Mouse (Mus musculus): ENCODE measurements at regions not wholly inside any gene's neighbourhood (a gene's known extent, or its start where the extent isn't known, plus 50 kb on each side); places are given as distances from the start of the nearest gene placed in this dataset.

DNA sequence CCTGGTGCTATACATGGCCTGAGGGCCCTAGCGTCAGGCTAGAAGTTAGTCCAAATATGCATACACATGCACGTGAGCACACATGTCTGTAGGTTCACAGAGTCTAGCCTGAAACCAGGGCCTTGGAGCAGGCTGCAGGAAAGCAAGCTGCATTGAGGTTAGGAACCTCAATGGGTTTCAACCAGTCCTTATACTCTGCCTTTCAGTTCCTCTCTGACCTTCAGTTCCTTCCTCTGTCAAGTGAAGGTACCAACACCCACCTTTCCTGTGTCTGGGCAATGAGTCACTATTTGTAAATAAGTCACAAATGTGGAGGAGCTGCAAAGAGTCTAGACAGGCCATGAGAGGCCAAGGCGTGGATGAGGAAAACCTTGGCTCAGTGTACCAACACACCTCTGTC is 89.1 kb upstream of the Zfp703 start:
- TF ChIP-seq CTCF (IDR thresholded peaks at IDR 0.05; ENCODE audit: low read depth) (no peak), EP300 (IDR thresholded peaks at IDR 0.05; ENCODE audit: low read depth) (no peak)
